Mouse (Mus musculus) thymus, adult 2 months (tissue): ENCODE results near the gene Cd70.

Source experiments
- CTCF ChIP-seq: fragments of 200-500 bp; IDR thresholded peaks from 2 replicates; pipeline ENCODE4 v1.5.1; 2012; ENCODE audit warnings: mild to moderate bottlenecking, control low read depth, low read length, moderate library complexity, borderline replicate concordance; ENCODE audit not compliant: control insufficient read depth, poor library complexity, insufficient read depth; ENCODE audit errors: extremely low read depth
- POLR2A ChIP-seq: fragments of 200-500 bp; IDR thresholded peaks from 2 replicates; pipeline ENCODE4 v1.6.1; 2012; ENCODE audit warnings: mild to moderate bottlenecking, low read length, control low read depth, moderate library complexity; ENCODE audit not compliant: control insufficient read depth, poor library complexity, insufficient read depth; ENCODE audit errors: extremely low read depth

DNA sequence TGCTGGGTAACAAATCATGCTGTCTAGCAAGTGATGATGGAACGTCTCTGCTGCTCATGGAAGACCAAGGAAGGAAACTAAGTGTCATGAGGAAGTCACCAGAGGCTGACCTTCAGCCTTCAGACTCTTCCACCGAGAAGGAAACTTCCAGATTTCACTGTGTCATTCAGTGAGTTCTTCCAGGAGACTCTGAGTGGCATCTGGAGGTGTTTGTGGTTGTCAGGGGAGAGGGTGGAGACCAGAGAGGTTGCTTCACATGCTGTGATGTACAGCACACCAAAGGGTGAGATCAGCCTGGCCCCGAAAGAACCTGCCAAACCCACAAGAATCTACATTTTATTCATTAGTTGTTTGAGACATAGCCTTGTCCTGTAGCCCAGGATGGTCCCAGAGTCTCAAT is 33.3 kb upstream of the Cd70 start:
- no peak for TF ChIP-seq CTCF
- no peak for TF ChIP-seq POLR2A
